Mouse (Mus musculus) E14TG2a.4 (cell line): ENCODE results near the gene Rhbdd1.

Experiments
- CTCF ChIP-seq: conservative IDR thresholded peaks from 2 replicates; pipeline ENCODE4 v1.5.1; 2014; ENCODE audit warnings: low read length
- NANOG ChIP-seq: IDR thresholded peaks from 2 replicates; pipeline ENCODE4 v1.6.1; 2014; ENCODE audit warnings: borderline replicate concordance, low read length, mixed read lengths

DNA sequence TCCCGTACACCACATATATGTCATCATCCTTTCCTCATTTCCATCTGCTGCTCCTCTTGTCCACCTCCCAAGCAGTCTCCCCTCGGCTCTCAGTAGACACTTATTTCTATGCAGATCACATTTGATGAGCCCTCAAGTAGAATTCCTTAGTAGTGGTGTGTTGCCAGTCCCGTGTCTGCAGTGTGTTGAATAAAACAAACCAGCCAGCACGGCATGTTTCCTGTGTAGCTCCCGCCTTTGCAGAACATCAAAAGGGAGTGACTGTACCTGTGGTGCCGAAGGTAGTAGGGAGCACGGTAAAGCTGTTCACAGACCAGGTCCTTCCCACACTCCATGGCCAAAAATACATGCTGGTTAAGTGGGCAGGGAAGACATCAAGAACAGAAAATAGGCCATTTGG lies 47.8 kb downstream of the Rhbdd1 start:
- TF ChIP-seq CTCF = no peak
- no peak for TF ChIP-seq NANOG
